Mouse (Mus musculus) hindbrain, postnatal 0 days (tissue): ENCODE data around the gene Irf3. TPM values are rescaled to one million over a fixed set of nuclear protein-coding genes. Genes with fewer than 3 reads are reported as not detected.

Source experiments
- ATAC-seq: fragments of 200-750 bp; cut with Nextera tagmentation; 2 replicates; pipeline ENCODE4 v1.8.0; 2017; ENCODE audit warnings: mild to moderate bottlenecking, moderate TSS enrichment, moderate library complexity
- DNase-seq: peaks from one replicate; pipeline ENCODE4 v3.0.0-alpha.2; 2015; ENCODE audit warnings: low spot score
- H3K27ac ChIP-seq: fragments of 300-500 bp; sonication (generic); 2 replicates; pipeline ENCODE4 v1.5.1; 2014; ENCODE audit warnings: mild to moderate bottlenecking
- H3K27me3 ChIP-seq: fragments of 300-500 bp; sonication (generic); 2 replicates; pipeline ENCODE4 v1.6.1; 2014; ENCODE audit warnings: low read length, mixed read lengths; ENCODE audit not compliant: insufficient read depth
- H3K36me3 ChIP-seq: fragments of 300-500 bp; sonication (generic); 2 replicates; pipeline ENCODE4 v1.6.1; 2014; ENCODE audit warnings: low read length, mixed read lengths; ENCODE audit not compliant: insufficient read depth
- H3K4me1 ChIP-seq: fragments of 300-500 bp; sonication (generic); 2 replicates; pipeline ENCODE4 v1.6.1; 2014; ENCODE audit warnings: antibody characterized with exemption, low read length, mixed read lengths; ENCODE audit not compliant: insufficient read depth
- H3K4me2 ChIP-seq: fragments of 300-500 bp; sonication (generic); 2 replicates; pipeline ENCODE4 v1.6.1; 2014; ENCODE audit warnings: low read depth, mild to moderate bottlenecking, low read length, moderate library complexity, mixed read lengths
- H3K4me3 ChIP-seq: fragments of 300-500 bp; sonication (generic); 2 replicates; pipeline ENCODE4 v1.5.1; 2014; ENCODE audit warnings: low read length
- H3K9ac ChIP-seq: fragments of 300-500 bp; sonication (generic); replicated peaks from 2 replicates; pipeline ENCODE4 v1.6.1; 2014; ENCODE audit warnings: mild to moderate bottlenecking, low read length, moderate library complexity, mixed read lengths
- H3K9me3 ChIP-seq: fragments of 300-500 bp; sonication (generic); 2 replicates; pipeline ENCODE4 v1.6.1; 2016; ENCODE audit warnings: low read length, mixed read lengths
- CTCF ChIP-seq: IDR thresholded peaks from 2 replicates; pipeline ENCODE4 v1.5.1; 2016; ENCODE audit warnings: antibody characterized with exemption, control low read depth, low read depth
- WGBS: fragments of 180-500 bp; shearing (Covaris S2); extraction: QIAGEN DNeasy Blood & Tissue Kit; methylation state at CpG from one replicate; pipeline ENCODE4 v1.1.7; 2014; 5-methylcytosine and 5-hydroxymethylcytosine counted together
- polyA plus RNA-seq: library from polyadenylated mRNA; unstranded; fragments of >200 nt; fragmentation: Nextera tagmentation; extraction: Ambion mirVana; gene quantifications from 2 replicates; pipeline ENCODE4 v1.2.1, GENCODE M21; 2015
- total RNA-seq: library from RNA; depleted of rRNA; stranded (reverse); fragments of >200 nt; gene quantifications from 2 replicates; pipeline ENCODE4 v1.2.3, GENCODE M21; 2014

The Irf3 gene
- total and polyA plus RNA-seq, 2 experiments from 2014 or later, result 33.7 to 48.6 TPM

- H3K9ac ChIP-seq, result no peak overlapping the region
- no peak for TF ChIP-seq CTCF
- no peak overlapping the region for H3K27ac ChIP-seq
- peaks cover 83% of the 10 kb centered on the region for H3K36me3 ChIP-seq
- H3K4me2 ChIP-seq, result no peak overlapping the region
- no peak for DNase-seq
- no peaks in the 10 kb centered on the region for H3K27me3 ChIP-seq
- no peaks in the 10 kb centered on the region for H3K9me3 ChIP-seq
- H3K4me1 ChIP-seq, result no peaks in the 10 kb centered on the region
- H3K4me3 ChIP-seq, result no peak overlapping the region
- 91% methylated on average over 6 of the region's 6 CpGs for WGBS
- no peak for ATAC-seq
These were observed 8.0 kb downstream of the Irf3 start for GRCm38 (mm10) chr7:45005321-45005992.

- Histone ChIP-seq H3K27ac (no peak overlapping the region), H3K9ac (no peak overlapping the region), H3K36me3 (peaks cover 77% of the 10 kb centered on the region), H3K27me3 (no peaks in the 10 kb centered on the region), H3K4me1 (no peaks in the 10 kb centered on the region), H3K9me3 (no peaks in the 10 kb centered on the region), H3K4me3 (no peak overlapping the region), H3K4me2 (no peak overlapping the region)
- ATAC-seq (no peak), DNase-seq (no peak)
- TF ChIP-seq CTCF, result no peak
- WGBS, result 93% methylated on average over 12 of the region's 12 CpGs
These were observed 9.1 kb downstream of the Irf3 start for GRCm38 (mm10) chr7:45006503-45006902.

- Histone ChIP-seq H3K4me2 (no peak overlapping the region), H3K4me1 (no peaks in the 10 kb centered on the region), H3K9ac (no peak overlapping the region), H3K36me3 (peaks cover 77% of the 10 kb centered on the region), H3K4me3 (no peak overlapping the region), H3K9me3 (no peaks in the 10 kb centered on the region), H3K27ac (no peak overlapping the region), H3K27me3 (no peaks in the 10 kb centered on the region)
- DNase-seq, result no peak
- 97% methylated on average over 29 of the region's 29 CpGs for WGBS
- no peak for ATAC-seq
- no peak for TF ChIP-seq CTCF
These were observed 9.7 kb downstream of the Irf3 start for GRCm38 (mm10) chr7:45007141-45007540.

GRCm38 (mm10) chr7:45007846-45008245, 10.4 kb downstream of the Irf3 start:
- H3K4me2 ChIP-seq, result no peak overlapping the region
- no peak overlapping the region for H3K27ac ChIP-seq
- 90% methylated on average over 28 of the region's 30 CpGs for WGBS
- no peaks in the 10 kb centered on the region for H3K27me3 ChIP-seq
- no peaks in the 10 kb centered on the region for H3K4me1 ChIP-seq
- no peak for DNase-seq
- peaks cover 77% of the 10 kb centered on the region for H3K36me3 ChIP-seq
- TF ChIP-seq CTCF, result no peak
- no peak for ATAC-seq
- H3K4me3 ChIP-seq, result no peak overlapping the region
- H3K9me3 ChIP-seq, result no peaks in the 10 kb centered on the region
- H3K9ac ChIP-seq, result no peak overlapping the region

- H3K9ac ChIP-seq, result no peak overlapping the region
- H3K36me3 ChIP-seq, result peaks cover 76% of the 10 kb centered on the region
- WGBS, result 97% methylated on average over 16 of the region's 19 CpGs
- H3K4me2 ChIP-seq, result no peak overlapping the region
- ATAC-seq, result no peak
- DNase-seq, result no peak
- no peaks in the 10 kb centered on the region for H3K9me3 ChIP-seq
- no peaks in the 10 kb centered on the region for H3K4me1 ChIP-seq
- no peak overlapping the region for H3K27ac ChIP-seq
- H3K4me3 ChIP-seq, result no peak overlapping the region
- H3K27me3 ChIP-seq, result no peaks in the 10 kb centered on the region
- no peak for TF ChIP-seq CTCF
These were observed 11.0 kb downstream of the Irf3 start for GRCm38 (mm10) chr7:45008411-45008810.

- H3K27ac ChIP-seq, result no peak overlapping the region
- no peak overlapping the region for H3K4me3 ChIP-seq
- WGBS, result 98% methylated on average over 6 of the region's 6 CpGs
- no peaks in the 10 kb centered on the region for H3K27me3 ChIP-seq
- no peak for TF ChIP-seq CTCF
- H3K4me2 ChIP-seq, result no peak overlapping the region
- H3K4me1 ChIP-seq, result peaks cover 11% of the 10 kb centered on the region
- H3K36me3 ChIP-seq, result peaks cover 45% of the 10 kb centered on the region
- no peak for DNase-seq
- no peaks in the 10 kb centered on the region for H3K9me3 ChIP-seq
- no peak for ATAC-seq
- H3K9ac ChIP-seq, result no peak overlapping the region
These were observed 14.6 kb downstream of the Irf3 start for GRCm38 (mm10) chr7:45012011-45012410.

GRCm38 (mm10) chr7:45012824-45013223, 15.4 kb downstream of the Irf3 start:
- no peak for DNase-seq
- Histone ChIP-seq H3K4me1 (peaks cover 14% of the 10 kb centered on the region), H3K4me3 (no peak overlapping the region), H3K9ac (no peak overlapping the region), H3K9me3 (no peaks in the 10 kb centered on the region), H3K27me3 (no peaks in the 10 kb centered on the region), H3K27ac (no peak overlapping the region), H3K36me3 (peaks cover 37% of the 10 kb centered on the region), H3K4me2 (no peak overlapping the region)
- no peak for TF ChIP-seq CTCF
- ATAC-seq, result no peak
- WGBS, result 88% methylated on average over 4 of the region's 4 CpGs
